7 mouse cellular contexts compared by ENCODE assay signal in the genomic region with DNA sequence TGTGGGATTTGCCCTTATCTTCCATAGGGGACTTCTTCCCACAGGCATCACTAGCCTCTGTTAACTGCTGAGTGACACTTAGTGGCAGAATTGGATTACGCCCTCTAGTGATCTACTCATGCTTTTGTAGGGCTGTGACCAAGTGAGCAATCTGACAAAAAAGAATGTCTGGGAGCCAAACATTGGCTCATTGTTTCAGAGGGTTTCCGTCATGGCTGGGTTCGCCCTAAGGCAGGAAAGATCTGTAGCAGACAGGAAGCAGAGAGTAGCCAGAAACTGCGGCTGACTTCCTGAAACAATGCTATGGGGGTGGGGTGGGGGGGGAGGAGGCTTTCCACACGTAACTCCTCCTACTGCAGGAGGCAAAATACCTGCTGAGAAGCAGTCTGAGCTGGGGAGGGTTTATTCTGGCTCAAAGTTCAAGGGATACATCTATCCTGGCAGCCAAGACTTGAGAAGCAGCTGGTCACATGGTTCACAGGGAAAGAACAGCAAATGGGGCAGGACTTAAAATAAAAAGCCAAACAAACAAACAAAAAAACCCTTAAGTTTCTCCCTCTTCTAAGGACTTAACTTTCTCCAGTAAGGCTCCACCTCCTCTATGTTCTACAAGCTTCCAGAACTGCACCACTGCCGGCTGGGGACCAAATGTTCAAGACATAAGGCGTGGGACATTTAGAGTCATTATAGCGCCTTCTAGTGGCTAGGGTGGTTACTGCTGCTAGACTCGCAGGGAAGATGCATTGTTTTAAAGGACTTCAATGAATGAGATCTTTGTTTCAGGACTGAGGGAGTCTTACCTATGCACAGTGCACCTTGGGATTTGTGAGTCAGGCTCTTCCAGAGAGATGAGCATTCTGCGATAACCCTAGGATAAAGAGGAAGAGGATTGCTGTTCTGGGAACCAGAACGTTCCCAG.
A peak's percentile ranks its signal among the peaks of the same experiment; 100 is the strongest.
DNase-seq lines count a peak whose midpoint lies in the region; ATAC-seq and TF ChIP-seq lines count a peak whose summit lies in the region.

No protein-coding gene starts in this region.

- no peak for ATAC-seq in Patski
- ATAC-seq in midbrain, embryonic 13.5 days = peak; percentile 24; the same call in 1 of the 2 replicates

- POLR2A ChIA-PET in Patski (lab: Charles Lee) = no interaction called here

- peak; percentile 45 to 52 for DNase-seq in layer of hippocampus, postnatal 10 days (ENCODE audit: low spot score in 2 of 2)
- DNase-seq in layer of hippocampus, postnatal 36 days = no peak
- no peak for DNase-seq in Patski (ENCODE audit: low read depth, low spot score)
- DNase-seq in c-Kit-positive CD71-positive TER-119-negative erythroid progenitor cells, embryonic 14.5 days (ENCODE audit: low read depth) = peak; percentile 7
- no peak for DNase-seq in urinary bladder, postnatal 4 days (ENCODE audit: low spot score in 2 of 2)
- DNase-seq in spleen, postnatal 4 days (ENCODE audit: low spot score in 2 of 2) = no peak

- H3K4me3 ChIP-seq in midbrain, embryonic 13.5 days (replicated peaks) = no peak overlapping the region

- peak overlapping the region; percentile 45; the same call in 1 of the 2 replicates for H3K4me2 ChIP-seq in midbrain, embryonic 13.5 days (replicated peaks)

- 46% methylated on average over 11 of the region's 11 CpGs for WGBS in midbrain, embryonic 13.5 days

- in situ Hi-C loops in Patski (cut with MboI; ENCODE audit: low pct_unique_long_range_greater_than_20kb) = loop anchor here (5.0 kb wide), 1 partner anchor 60 kb away; no protein-coding TSS in a partner anchor

- H3K4me1 ChIP-seq in midbrain, embryonic 13.5 days (replicated peaks) = peaks cover 30% of the 10 kb centered on the region

- no peaks in the 10 kb centered on the region for H3K9me3 ChIP-seq in midbrain, embryonic 13.5 days

- CTCF ChIA-PET in Patski (lab: Charles Lee) = no interaction called here

- no peak overlapping the region for H3K9ac ChIP-seq in midbrain, embryonic 13.5 days (replicated peaks)

- H3K27ac ChIP-seq in midbrain, embryonic 13.5 days = peak overlapping the region; percentile 59

- H3K36me3 ChIP-seq in midbrain, embryonic 13.5 days = no peaks in the 10 kb centered on the region

- TF ChIP-seq CTCF in Patski (IDR thresholded peaks at IDR 0.05) = peak; percentile 73

- H3K27me3 ChIP-seq in Patski = no peaks in the 10 kb centered on the region
- no peaks in the 10 kb centered on the region for H3K27me3 ChIP-seq in midbrain, embryonic 13.5 days

Comparison
In these comparisons a context has a peak if more than half of its experiments do, and no peak if none do; other contexts are left out.
1. DNase-seq: peak in layer of hippocampus, postnatal 10 days (2 of 2) and c-Kit-positive CD71-positive TER-119-negative erythroid progenitor cells, embryonic 14.5 days (single experiment); none in layer of hippocampus, postnatal 36 days (0 of 2), Patski (single experiment), urinary bladder, postnatal 4 days (0 of 2) and spleen, postnatal 4 days (0 of 2).